Mouse (Mus musculus): ENCODE measurements around the gene Akap10. TPM values are rescaled to one million over a fixed set of nuclear protein-coding genes. Genes with fewer than 3 reads are reported as not detected.
"Not testable (repeated sequence)": the region's sequence is repeated elsewhere in the genome, so short reads cannot be mapped to it uniquely, and the experiment has no call there.

Gene Akap10
- 10 to 100 TPM; 17.2 to 19.8 TPM for total RNA-seq (2021)

- intact Hi-C loops (cut with DNase I) = no loop called here
- DNase-seq = peak; percentile 96
Observed at GRCm38 (mm10) chr11:61930098-61930517, at the start of gene Akap10. TSS of gene Akap10 (minus strand) at chr11:61930252.

GRCm38 (mm10) chr11:61975783-61976182, 45.7 kb upstream of the Akap10 start:
- intact Hi-C loops (cut with DNase I) = no loop called here
- DNase-seq = no peak

- no peak for DNase-seq
- intact Hi-C loops (cut with DNase I) = no loop called here
Observed at GRCm38 (mm10) chr11:61974106-61974707, 44.2 kb upstream of the Akap10 start.

GRCm38 (mm10) chr11:61971441-61972221, 41.6 kb upstream of the Akap10 start:
- intact Hi-C loops (cut with DNase I) = no loop called here
- no peak for DNase-seq

- DNase-seq = peak in 1 of 2 experiments; percentile 19
- intact Hi-C loops (cut with DNase I) = no loop called here
Observed at GRCm38 (mm10) chr11:61970901-61971300, 40.8 kb upstream of the Akap10 start.

GRCm38 (mm10) chr11:61968875-61969274, 38.8 kb upstream of the Akap10 start:
- intact Hi-C loops (cut with DNase I) = no loop called here
- no peak for DNase-seq

- DNase-seq = no peak
- intact Hi-C loops (cut with DNase I) = no loop called here
Observed at GRCm38 (mm10) chr11:61967034-61967433, 37.0 kb upstream of the Akap10 start.

- DNase-seq = no peak
- intact Hi-C loops (cut with DNase I) = no loop called here
Observed at GRCm38 (mm10) chr11:61964611-61965010, 34.6 kb upstream of the Akap10 start.

- DNase-seq = no peak
- intact Hi-C loops (cut with DNase I) = no loop called here
Observed at GRCm38 (mm10) chr11:61963193-61963592, 33.1 kb upstream of the Akap10 start.

- DNase-seq = no peak
- intact Hi-C loops (cut with DNase I) = no loop called here
Observed at GRCm38 (mm10) chr11:61962684-61963083, 32.6 kb upstream of the Akap10 start.

- intact Hi-C loops (cut with DNase I) = no loop called here
- DNase-seq = no peak
Observed at GRCm38 (mm10) chr11:61960096-61960495, 30.0 kb upstream of the Akap10 start.

- DNase-seq; intact Hi-C loops (cut with DNase I): not testable (repeated sequence)
Observed at GRCm38 (mm10) chr11:61958706-61959105, 28.7 kb upstream of the Akap10 start.

- DNase-seq = peak in 1 of 2 experiments; percentile 4
- intact Hi-C loops (cut with DNase I) = no loop called here
Observed at GRCm38 (mm10) chr11:61957296-61957813, 27.3 kb upstream of the Akap10 start.

- intact Hi-C loops (cut with DNase I) = no loop called here
- peak; percentile 93 to 96 for DNase-seq
Observed at GRCm38 (mm10) chr11:61956572-61957295, 26.7 kb upstream of the Akap10 start, which contains the start of gene Specc1. TSS of gene Specc1 (plus strand) at chr11:61956763.

- intact Hi-C loops (cut with DNase I) = no loop called here
- DNase-seq = no peak
Observed at GRCm38 (mm10) chr11:61955951-61956350, 25.9 kb upstream of the Akap10 start.

GRCm38 (mm10) chr11:61955136-61955535, 25.1 kb upstream of the Akap10 start:
- intact Hi-C loops (cut with DNase I) = no loop called here
- DNase-seq = no peak

- intact Hi-C loops (cut with DNase I) = loop anchor here (1.0 to 5.0 kb wide), 4 partner anchors 60 to 330 kb away; partner anchors contain the start of genes Ttc19 and Zswim7
Observed at GRCm38 (mm10) chr11:61950632-61951031, 20.6 kb upstream of the Akap10 start.

GRCm38 (mm10) chr11:61949315-61949714, 19.3 kb upstream of the Akap10 start:
- intact Hi-C loops (cut with DNase I) = loop anchor here (10.0 kb wide), 1 partner anchor 585 kb away; the partner anchor contains the start of gene Cenpv
- DNase-seq = peak; percentile 52 to 76

More at GRCm38 (mm10) chr11:61950632-61951031, 20.6 kb upstream of the Akap10 start:
- peak; percentile 77 to 90 for DNase-seq

- no peak for DNase-seq
- intact Hi-C loops (cut with DNase I) = loop anchor here (10.0 kb wide), 1 partner anchor 588 kb away; the partner anchor contains the start of gene Cenpv
Observed at GRCm38 (mm10) chr11:61946608-61947007, 16.6 kb upstream of the Akap10 start.

- intact Hi-C loops (cut with DNase I) = loop anchor here (10.0 kb wide), 1 partner anchor 590 kb away; the partner anchor contains the start of gene Cenpv
- no peak for DNase-seq
Observed at GRCm38 (mm10) chr11:61944417-61944816, 14.4 kb upstream of the Akap10 start.

- no peak for DNase-seq
- intact Hi-C loops (cut with DNase I) = loop anchor here (10.0 kb wide), 1 partner anchor 592 kb away; the partner anchor contains the start of gene Cenpv
Observed at GRCm38 (mm10) chr11:61942903-61943302, 12.9 kb upstream of the Akap10 start.
